Mouse (Mus musculus): ENCODE data around the gene Nosip.

- TF ChIP-seq POLR2A (IDR thresholded peaks at IDR 0.05; ENCODE audit: extremely low read depth, insufficient read depth, low read length) (no peak), CTCF (IDR thresholded peaks at IDR 0.05; ENCODE audit: low read depth, low read length) (no peak)
Observed at GRCm38 (mm10) chr7:45111940-45112339, 49.7 kb downstream of the Nosip start.
